Mouse (Mus musculus): Measurements from ENCODE around the gene Noc3l. TPM values are rescaled to one million over a fixed set of nuclear protein-coding genes. Genes with fewer than 3 reads are reported as not detected.
A peak's percentile ranks its signal among the peaks of the same experiment; 100 is the strongest.

The Noc3l gene
- 11.3 and 13.1 TPM in 2 replicates for polyA plus RNA-seq (2012; rRNA removed)

DNA sequence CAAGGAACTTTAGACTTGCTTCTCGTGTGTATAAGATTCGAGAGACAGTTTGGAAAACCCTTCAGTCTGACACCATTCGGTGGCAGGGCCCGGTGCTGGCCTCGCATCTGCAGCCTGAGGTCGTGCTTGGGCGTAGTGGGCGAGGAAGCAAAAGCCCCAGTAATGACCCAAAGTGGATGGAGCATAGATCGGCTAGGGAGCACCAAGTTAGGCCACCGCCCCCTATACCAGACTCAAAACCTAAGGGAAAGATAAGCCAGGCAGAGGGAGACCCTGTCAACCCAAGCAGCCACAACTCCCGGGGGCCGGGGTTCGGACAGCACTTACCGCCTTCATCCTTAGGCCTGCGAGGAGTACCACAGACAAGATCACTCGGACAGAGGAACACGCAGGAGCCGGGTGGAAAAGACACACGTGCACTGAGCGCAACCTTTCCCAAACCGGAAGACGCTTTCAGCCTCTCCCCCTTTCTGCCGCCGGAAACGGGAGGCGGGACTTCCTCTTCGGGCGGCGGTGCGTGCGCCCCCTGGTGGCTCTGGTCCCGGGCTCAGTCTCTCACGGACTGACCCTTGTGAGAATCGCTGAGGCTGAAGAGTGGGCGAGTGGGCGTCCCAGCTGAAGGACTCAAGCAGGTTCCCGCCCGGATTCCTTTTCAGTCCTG, at the start of gene Noc3l:
Gene Noc3l (minus strand): TSS at position 472 of the 661 bp plus-strand sequence.
- peak; percentile 97 for TF ChIP-seq CTCF (IDR thresholded peaks at IDR 0.05; ENCODE audit: borderline replicate concordance, extremely low read depth, insufficient read depth, insufficient read length)
- TF ChIP-seq POLR2A (IDR thresholded peaks at IDR 0.05; ENCODE audit: borderline replicate concordance, extremely low read depth, insufficient read depth, insufficient read length, poor library complexity, severe bottlenecking): peak; percentile 60; the same call in 1 of the 2 replicates
- peak; percentile 96 for DNase-seq (ENCODE audit: low read depth)

DNA sequence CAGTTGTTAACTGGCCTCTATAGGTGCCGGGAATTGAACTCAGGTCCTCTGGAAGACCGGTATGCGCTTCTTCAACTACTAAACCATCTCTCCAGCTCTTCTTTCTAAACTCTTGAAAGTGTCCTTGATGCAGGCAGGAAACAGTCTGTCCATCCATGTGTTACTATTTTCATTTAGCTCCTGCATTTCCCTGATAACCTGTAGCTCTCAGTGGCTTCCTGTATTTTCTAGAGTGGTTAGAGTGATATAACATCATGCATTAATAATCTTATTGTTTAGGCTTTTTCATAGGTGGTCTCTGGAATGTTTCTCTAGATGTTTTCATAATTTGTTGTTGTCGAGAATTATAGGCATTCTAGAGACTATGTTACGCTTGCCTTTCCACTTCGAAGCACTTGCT, 43.5 kb upstream of the Noc3l start:
- no peak for DNase-seq (ENCODE audit: low read depth)
- TF ChIP-seq POLR2A (IDR thresholded peaks at IDR 0.05; ENCODE audit: borderline replicate concordance, extremely low read depth, insufficient read depth, insufficient read length, poor library complexity, severe bottlenecking) (no peak), CTCF (IDR thresholded peaks at IDR 0.05; ENCODE audit: borderline replicate concordance, extremely low read depth, insufficient read depth, insufficient read length) (no peak)

DNA sequence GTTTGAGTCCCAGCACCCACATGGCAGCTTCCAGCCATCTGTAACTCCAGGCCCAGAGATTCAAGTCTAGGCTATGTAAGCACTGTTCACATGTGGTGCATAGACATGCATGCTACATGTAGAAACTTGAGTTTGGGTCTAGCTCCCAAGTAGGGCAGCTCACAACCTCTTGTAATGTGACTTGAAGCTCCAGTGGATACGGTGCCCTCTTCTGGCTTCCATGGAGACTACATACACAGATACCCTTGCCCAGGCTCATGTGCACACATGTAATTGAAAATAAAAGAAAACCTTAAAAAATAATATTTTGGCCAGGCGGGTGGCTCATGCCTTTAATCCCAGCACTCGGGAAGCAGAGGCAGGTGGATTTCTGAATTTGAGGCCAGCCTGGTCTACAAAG, 39.2 kb upstream of the Noc3l start:
- TF ChIP-seq CTCF (IDR thresholded peaks at IDR 0.05; ENCODE audit: borderline replicate concordance, extremely low read depth, insufficient read depth, insufficient read length): no peak
- TF ChIP-seq POLR2A (IDR thresholded peaks at IDR 0.05; ENCODE audit: borderline replicate concordance, extremely low read depth, insufficient read depth, insufficient read length, poor library complexity, severe bottlenecking): no peak
- DNase-seq (ENCODE audit: low read depth): no peak

DNA sequence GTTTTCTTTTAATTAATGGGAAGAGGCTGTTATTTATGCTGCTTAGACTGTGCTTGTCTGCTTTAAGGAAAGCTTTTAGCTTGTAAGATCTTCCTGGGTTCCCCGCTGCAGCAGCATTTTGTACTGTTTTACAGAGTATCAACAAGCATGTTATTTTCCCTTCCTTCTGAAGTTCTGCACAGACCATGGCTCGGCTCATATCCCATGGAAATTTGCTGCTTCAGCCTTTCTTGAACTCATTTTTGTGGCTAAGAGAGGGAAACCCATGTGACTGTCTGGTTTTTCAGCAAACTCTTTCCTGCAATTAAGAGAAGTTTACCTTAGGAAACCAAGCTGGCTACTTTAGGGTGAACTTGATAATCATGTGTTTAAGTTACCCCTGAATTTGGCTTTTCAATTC, 27.3 kb upstream of the Noc3l start:
- DNase-seq (ENCODE audit: low read depth): no peak
- TF ChIP-seq POLR2A (IDR thresholded peaks at IDR 0.05; ENCODE audit: borderline replicate concordance, extremely low read depth, insufficient read depth, insufficient read length, poor library complexity, severe bottlenecking) (no peak), CTCF (IDR thresholded peaks at IDR 0.05; ENCODE audit: borderline replicate concordance, extremely low read depth, insufficient read depth, insufficient read length) (no peak)

DNA sequence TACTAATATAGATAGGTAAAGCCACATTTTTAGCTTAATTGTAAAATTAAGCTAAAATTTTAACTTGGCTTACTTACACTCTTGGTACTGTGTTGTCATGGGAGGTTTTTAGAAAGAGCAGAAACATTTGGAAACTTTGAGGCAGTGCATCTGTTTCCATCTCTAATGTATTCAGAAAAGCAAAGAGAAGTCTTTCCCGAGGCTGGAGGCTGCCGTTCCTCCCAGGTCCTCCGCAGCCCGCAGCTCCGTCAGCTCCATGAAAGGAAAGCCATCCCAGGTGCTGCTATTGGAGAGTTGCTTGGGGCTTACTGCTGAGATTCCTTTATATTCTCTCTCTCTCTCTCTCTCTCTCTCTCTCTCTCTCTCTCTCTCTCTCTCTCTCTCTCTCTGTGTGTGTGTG, 25.8 kb upstream of the Noc3l start:
- TF ChIP-seq CTCF (IDR thresholded peaks at IDR 0.05; ENCODE audit: borderline replicate concordance, extremely low read depth, insufficient read depth, insufficient read length): no peak
- no peak for TF ChIP-seq POLR2A (IDR thresholded peaks at IDR 0.05; ENCODE audit: borderline replicate concordance, extremely low read depth, insufficient read depth, insufficient read length, poor library complexity, severe bottlenecking)
- DNase-seq (ENCODE audit: low read depth): no peak

DNA sequence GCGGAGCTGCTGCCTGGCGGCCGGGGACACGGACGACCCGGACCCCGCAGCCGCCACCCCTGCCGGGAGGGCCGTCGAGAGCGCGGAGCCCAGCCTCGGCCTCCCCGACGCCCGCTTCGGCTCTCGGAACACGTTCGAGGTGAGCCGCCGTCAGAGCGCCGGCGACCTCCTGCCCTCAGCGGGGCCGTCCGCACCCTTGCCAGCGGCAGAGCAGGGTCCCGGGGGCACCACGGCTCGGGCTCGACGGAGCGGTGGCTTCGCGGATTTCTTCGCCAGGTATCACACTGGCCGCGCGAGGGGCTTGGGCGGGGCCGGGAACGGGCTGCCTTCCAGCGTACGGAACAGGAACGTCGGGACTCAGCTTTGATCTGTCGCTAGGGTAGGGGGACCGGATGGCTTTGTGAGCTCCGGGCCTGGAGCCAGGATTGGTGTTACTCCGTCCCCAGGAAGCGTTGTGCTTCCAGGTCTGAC, 18.2 kb upstream of the Noc3l start:
- DNase-seq (ENCODE audit: low read depth): peak; percentile 80
- TF ChIP-seq POLR2A (IDR thresholded peaks at IDR 0.05; ENCODE audit: borderline replicate concordance, extremely low read depth, insufficient read depth, insufficient read length, poor library complexity, severe bottlenecking): 0 out of 2 replicates have a peak, but pooled peaks have one; percentile 7
- TF ChIP-seq CTCF (IDR thresholded peaks at IDR 0.05; ENCODE audit: borderline replicate concordance, extremely low read depth, insufficient read depth, insufficient read length): no peak

DNA sequence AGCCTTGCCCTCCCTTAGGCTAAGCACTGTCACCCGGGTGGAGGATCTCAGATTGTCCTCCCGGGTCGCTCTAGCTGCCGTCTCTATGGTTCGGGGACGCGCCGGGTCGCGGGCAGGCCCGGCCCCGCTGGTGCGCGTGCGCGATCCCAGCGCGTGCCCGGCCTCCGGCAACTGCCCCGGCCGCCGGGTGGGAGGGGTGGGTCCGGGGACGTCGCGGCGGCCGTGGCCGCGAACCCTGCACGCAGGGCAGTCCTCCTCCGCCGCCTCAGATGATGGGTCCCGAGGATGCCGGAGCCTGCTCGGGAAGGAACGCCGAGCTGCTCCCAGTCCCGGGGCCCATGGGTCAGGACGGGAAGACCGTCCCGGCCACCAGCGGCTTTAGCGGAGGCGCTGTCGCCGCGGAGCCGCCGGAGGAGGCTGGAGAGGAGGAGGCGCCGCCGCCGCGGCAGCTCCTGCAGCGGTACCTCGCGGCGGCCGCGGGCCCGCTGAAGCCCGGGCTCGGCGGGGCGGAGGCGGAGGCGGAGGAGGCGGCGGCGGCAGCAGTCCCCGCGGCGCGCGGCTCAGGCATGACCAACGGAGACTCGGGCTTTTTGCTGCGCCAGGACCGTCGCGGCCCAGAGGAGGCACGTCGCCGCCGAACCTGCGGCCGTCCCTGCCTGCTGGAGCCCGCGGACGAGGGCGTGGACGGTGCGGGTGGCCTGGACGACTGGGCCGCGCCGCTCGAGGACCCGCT, 17.6 kb upstream of the Noc3l start, which contains the start of gene Tbc1d12:
Gene Tbc1d12 (plus strand): TSS at position 142 of the 733 bp plus-strand sequence.
- peak; percentile 95 for DNase-seq (ENCODE audit: low read depth)
- TF ChIP-seq POLR2A (IDR thresholded peaks at IDR 0.05; ENCODE audit: borderline replicate concordance, extremely low read depth, insufficient read depth, insufficient read length, poor library complexity, severe bottlenecking) (peak; percentile 84), CTCF (IDR thresholded peaks at IDR 0.05; ENCODE audit: borderline replicate concordance, extremely low read depth, insufficient read depth, insufficient read length) (no peak)

DNA sequence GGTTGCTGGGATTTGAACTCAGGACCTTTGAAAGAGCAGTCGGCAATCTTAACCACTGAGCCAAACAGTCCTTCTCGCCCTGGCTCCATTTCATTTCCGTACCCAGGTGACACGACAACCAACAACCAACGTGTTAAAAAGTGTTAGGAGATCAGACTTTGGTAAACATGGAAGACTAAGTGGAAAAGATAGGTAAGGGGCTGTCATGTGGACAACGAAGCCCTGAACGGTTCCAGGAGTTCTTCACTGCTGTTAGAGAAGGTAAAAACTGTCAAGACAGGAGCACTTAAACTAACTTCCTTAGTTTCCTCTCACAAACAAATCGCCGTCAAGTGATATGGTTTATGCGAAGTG, 17.0 kb upstream of the Noc3l start:
- TF ChIP-seq CTCF (IDR thresholded peaks at IDR 0.05; ENCODE audit: borderline replicate concordance, extremely low read depth, insufficient read depth, insufficient read length): no peak
- no peak for TF ChIP-seq POLR2A (IDR thresholded peaks at IDR 0.05; ENCODE audit: borderline replicate concordance, extremely low read depth, insufficient read depth, insufficient read length, poor library complexity, severe bottlenecking)
- DNase-seq (ENCODE audit: low read depth): no peak

DNA sequence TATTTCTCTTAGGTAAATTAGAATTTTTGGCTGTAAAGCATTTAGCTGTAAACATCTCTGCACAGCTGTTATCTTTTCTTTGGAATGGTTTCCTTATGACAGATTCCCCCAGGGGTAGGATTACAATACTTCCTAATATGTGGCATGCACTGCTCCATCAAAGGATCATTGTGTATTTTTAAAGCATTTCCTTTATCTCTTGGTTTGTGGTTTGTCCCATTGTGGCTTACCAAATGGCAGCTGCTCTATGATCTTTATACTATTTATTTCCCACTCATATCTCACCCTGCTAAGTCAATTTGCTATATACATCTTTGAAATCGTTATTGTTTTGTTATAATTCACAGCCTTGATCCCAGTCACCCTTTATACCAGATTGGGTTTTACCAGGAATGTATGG, 14.2 kb upstream of the Noc3l start:
- no peak for DNase-seq (ENCODE audit: low read depth)
- TF ChIP-seq CTCF (IDR thresholded peaks at IDR 0.05; ENCODE audit: borderline replicate concordance, extremely low read depth, insufficient read depth, insufficient read length): no peak
- no peak for TF ChIP-seq POLR2A (IDR thresholded peaks at IDR 0.05; ENCODE audit: borderline replicate concordance, extremely low read depth, insufficient read depth, insufficient read length, poor library complexity, severe bottlenecking)

DNA sequence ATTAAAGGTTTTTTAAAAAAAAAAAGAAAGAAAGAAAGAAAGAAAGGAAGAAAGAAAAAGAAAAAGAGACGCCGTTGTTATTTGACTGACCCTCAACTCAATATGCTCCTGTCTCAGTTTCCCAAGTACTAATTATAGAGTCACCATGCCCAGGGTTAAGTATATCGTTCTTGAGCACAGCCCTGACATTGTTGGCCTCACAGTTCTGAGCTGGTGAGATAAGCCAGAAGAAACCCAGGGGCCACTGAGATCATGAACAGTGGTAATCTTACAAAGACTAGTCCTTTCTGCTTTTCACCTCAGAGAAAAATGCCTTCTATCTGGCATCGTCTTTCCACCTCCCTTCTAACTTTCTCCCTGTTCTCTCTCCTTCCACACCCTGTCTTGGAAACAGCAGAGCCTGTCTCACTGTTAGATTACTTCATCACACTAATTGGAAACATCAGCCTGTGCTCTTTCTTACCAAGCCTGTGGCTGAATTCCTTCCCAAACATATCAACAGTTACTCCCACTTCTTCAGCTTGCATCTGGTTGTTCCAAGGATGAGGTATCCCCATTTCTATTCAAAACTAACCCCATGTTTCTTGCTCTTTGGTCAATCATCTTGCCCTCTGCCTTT, 1.3 kb upstream of the Noc3l start:
- TF ChIP-seq CTCF (IDR thresholded peaks at IDR 0.05; ENCODE audit: borderline replicate concordance, extremely low read depth, insufficient read depth, insufficient read length): no peak
- TF ChIP-seq POLR2A (IDR thresholded peaks at IDR 0.05; ENCODE audit: borderline replicate concordance, extremely low read depth, insufficient read depth, insufficient read length, poor library complexity, severe bottlenecking): no peak
- no peak for DNase-seq (ENCODE audit: low read depth)

DNA sequence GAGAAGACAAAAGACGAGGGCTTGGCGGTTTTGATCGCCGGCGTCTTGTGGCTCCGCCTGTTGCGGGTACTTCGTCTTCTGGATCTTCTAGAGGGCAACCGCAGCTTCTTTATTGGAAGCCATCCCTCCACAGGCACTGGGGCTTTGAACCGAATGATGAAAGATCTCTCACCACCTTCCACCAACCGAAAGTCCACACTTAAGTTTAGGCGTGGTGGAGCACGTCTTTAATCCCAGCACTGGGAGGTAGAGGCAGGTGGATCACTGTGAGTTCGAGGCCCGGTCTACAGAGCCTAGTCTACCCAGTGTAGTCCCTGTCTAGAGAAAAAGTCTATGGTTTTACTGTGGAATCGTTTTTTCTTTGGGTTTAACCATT, 378 bp upstream of the Noc3l start:
- TF ChIP-seq POLR2A (IDR thresholded peaks at IDR 0.05; ENCODE audit: borderline replicate concordance, extremely low read depth, insufficient read depth, insufficient read length, poor library complexity, severe bottlenecking): no peak
- no peak for TF ChIP-seq CTCF (IDR thresholded peaks at IDR 0.05; ENCODE audit: borderline replicate concordance, extremely low read depth, insufficient read depth, insufficient read length)
- DNase-seq (ENCODE audit: low read depth): no peak

Measured in brain, embryonic 14.5 days (tissue).